Mouse (Mus musculus): Measurements from ENCODE around the gene Serpinb9b. TPM values are rescaled to one million over a fixed set of nuclear protein-coding genes. Genes with fewer than 3 reads are reported as not detected.
"Not testable (repeated sequence)": the region's sequence is repeated elsewhere in the genome, so short reads cannot be mapped to it uniquely, and the experiment has no call there.

Gene Serpinb9b
- 0.27 TPM in 1 of 2 replicates, not detected in the other for total RNA-seq (2015)
- not detected in 2 replicates for total RNA-seq (2017)

DNA sequence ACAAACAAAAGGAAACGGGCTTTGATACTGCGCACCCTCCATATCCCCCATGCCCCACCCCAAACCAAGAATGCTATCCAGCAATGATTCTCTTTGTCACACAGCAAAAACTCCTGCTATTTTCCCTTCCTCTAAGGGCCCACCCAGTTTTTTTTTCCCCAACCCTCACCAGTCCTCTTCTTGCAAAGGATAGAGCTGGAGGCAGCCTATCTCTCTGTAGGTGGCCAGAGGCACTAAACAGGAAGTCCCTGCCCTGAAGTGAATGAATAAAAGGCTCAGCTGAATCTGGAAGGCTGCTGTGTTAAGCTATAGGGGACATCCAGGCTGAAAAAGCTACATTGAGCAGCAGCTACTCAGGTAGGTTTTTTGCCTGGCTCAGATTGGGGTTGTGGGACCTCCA, at the start of gene Serpinb9b:
Gene Serpinb9b, plus strand, starts transcription at position 173 of the 400 bp plus-strand sequence.
- no peak for ATAC-seq (ENCODE audit: poor library complexity, severe bottlenecking)

DNA sequence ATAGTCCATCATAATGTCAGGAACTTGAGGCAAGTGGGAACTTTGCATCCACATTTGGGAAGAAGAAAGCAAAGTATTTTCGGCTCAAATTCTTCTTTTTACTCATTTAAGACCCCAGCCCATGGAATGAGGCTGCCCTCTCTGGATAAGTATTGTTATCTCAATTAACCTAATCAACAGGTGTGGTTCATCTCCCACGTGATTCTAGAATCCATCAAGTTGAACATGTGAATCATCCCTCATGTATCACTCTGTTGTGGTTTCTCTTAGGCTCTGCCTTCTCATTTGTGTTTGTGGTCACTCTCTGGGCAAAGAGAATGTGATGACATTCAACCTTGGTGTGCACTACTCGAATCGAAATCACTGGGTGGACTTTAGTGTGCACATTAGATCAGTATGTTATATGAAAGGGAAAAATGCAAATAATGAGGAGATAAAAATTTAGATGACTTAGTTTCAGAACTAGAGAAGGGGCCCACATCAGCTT, 44.6 kb upstream of the Serpinb9b start:
- ATAC-seq (ENCODE audit: poor library complexity, severe bottlenecking): no peak

DNA sequence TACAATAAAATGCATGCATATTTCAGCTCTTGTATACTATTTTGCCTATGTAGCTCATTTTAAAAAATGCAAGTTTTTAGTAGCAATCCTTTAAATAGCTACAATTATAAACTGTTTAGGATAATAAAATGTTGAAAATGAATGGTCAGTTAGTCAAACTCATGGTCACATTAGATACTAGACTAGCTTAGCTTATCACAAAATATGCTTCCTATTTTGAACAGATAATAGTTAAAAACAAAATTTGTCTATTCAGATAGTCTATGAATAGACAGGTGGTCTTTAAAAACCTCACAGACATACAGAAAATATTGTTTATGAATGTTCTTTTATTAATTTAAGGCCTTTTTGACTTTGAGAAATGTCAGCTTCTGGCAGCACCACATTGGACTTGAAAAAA, 41.0 kb upstream of the Serpinb9b start:
- no peak for ATAC-seq (ENCODE audit: poor library complexity, severe bottlenecking)

DNA sequence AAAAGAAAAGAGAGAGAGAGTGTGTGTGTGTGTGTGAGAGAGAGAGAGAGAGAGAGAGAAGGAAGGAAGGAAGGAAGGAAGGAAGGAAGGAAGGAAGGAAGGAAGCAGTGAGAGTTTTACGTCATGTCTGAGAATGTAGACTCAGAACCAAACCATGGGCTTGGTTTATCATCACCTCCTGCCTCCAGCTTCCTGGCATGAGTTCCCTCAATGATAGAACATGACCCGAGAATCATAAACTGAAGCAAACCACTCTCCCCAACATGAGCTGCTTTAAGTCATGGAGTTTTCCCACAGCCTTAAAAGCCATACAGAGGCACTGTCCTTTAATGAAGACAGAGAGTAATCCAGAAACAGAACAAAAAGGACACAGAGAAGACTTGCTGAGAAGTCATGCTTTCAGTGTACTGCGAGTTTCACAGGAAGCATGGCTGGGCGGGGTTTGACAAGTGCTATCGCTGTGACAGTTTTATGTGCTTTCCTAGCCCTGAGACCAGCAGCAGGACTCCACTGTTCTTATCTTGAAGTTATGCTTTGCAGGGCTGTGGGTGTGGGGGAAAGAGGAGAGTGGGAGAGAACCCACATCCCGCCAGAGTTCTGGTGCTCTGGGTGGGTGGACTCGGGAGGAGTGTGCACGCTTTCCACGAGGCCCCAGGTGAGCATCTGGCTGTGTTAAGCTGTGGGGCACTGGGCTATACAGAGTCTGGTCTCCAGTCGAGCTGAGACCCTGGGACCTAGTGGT, 33.9 kb upstream of the Serpinb9b start:
- peak; percentile 82 for ATAC-seq (ENCODE audit: poor library complexity, severe bottlenecking)

DNA sequence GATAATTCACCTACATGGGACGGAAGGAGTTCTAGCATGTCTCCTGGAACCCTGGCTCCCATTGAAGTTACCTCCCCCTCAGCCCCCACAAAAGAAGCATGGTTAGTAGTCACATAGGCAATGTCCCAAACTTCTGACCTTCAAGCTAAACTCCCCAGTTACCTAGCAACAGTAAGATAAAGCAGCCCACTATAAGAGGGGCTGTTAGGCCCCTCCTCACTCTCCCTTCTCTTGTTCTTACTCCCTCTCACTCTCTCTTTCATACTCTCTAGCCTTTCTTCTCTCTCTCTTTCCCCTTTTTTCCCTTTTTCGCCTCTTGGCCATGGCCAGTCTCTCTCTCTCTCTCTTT, 33.3 kb upstream of the Serpinb9b start:
- ATAC-seq (ENCODE audit: poor library complexity, severe bottlenecking): no peak

DNA sequence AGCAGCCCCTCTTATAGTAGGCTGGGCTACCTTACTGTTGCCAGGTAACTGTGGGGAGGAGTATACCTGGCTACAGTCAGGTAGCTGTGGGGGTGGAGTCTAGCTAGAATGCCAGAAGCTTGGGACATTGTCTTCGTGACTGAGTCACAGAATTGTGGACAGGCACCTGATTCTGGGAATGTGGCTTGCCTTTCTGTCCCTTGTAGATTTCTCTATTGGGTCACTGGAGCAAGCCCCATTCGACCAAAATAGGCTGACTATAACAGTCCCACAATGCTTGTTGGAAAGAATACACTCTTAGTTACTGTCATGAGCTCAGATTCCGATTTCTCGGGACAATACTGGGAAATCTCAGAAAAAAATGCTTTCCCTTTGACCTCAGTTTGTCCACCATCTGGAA, 32.2 kb upstream of the Serpinb9b start:
- ATAC-seq (ENCODE audit: poor library complexity, severe bottlenecking): no peak

DNA sequence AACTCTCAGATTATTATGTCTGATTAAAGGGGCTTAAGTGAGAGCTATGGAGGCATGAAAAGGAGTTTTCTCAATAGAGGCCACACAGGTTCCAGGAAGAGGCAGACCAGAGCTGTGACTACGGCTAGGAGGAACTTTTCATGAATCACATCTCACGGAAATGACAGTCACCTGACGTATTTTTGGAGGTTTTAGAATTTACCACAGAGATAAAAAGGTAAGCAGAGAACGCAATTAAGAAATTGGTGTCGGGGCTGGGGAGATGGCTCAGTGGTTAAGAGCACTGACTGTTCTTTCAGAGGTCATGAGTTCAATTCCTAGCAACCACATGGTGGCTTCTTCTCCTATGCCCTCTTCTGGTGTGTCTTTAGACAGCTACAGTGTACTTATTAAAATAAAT, 25.9 kb upstream of the Serpinb9b start:
- ATAC-seq (ENCODE audit: poor library complexity, severe bottlenecking): peak; percentile 6; the same call in 1 of the 2 replicates

DNA sequence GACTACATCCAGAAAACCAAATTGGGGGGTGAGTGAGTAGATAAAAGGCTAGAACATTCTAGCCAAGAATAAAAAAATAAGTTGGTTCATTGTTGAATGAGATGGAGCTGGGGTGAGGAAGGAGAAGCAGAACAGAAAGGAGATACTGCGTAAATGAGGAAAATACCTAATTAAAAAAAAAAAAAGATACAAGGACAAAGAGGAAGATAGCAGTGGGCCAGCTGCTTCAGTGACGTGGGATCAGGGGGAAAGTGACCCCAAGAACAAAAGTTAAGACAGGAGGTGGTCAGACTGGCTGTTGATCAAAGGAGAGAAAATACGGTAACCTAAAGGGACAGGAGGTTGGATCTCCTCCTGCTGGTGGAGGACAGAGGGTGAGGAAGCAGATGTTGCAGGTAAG, 24.3 kb upstream of the Serpinb9b start, which contains the start of gene Serpinb9:
Gene Serpinb9, plus strand, starts transcription at position 301 of the 400 bp plus-strand sequence.
- no peak for ATAC-seq (ENCODE audit: poor library complexity, severe bottlenecking)

DNA sequence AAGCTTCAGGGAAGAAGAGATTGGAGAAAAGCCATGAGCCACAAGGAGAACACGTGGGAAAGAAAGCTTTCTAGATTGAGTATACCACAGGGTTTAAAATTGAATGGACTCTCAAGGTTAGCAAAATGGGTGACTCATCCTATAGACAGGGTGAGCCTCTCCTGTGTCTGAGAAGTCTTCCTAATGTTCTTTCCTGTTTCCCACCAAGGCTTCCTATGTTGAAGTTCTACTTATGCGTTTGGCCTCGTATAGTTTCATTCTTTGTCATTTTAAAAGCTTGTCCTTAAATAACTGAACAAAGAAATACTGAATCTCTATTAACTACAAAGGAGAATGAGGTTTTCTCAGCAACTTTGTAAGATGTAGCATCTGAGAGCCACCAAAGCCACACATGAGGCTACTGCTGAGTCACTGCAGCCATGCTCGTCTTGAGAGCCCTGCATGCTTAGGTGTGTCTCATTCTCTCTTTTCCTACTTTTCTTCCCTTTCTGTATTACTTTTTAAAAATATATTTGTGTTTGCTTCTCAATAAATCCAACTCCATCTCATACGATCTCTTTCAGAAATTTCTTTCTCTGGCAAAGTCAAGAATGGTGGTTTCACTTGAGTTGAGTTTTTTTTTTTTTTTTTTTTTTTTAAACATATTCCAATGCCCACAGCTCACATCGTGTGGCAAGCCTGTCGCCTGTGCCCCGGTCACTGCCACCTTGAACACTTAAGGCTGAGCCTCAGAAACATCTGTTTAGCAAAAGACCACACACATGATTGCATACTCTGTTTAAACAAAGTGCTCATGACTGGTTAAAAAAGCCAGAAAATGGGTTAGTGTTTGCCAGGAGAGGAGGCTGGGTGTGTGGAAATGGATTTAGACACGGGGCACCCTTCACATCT, 23.4 kb upstream of the Serpinb9b start:
- ATAC-seq (ENCODE audit: poor library complexity, severe bottlenecking): peak; percentile 16

DNA sequence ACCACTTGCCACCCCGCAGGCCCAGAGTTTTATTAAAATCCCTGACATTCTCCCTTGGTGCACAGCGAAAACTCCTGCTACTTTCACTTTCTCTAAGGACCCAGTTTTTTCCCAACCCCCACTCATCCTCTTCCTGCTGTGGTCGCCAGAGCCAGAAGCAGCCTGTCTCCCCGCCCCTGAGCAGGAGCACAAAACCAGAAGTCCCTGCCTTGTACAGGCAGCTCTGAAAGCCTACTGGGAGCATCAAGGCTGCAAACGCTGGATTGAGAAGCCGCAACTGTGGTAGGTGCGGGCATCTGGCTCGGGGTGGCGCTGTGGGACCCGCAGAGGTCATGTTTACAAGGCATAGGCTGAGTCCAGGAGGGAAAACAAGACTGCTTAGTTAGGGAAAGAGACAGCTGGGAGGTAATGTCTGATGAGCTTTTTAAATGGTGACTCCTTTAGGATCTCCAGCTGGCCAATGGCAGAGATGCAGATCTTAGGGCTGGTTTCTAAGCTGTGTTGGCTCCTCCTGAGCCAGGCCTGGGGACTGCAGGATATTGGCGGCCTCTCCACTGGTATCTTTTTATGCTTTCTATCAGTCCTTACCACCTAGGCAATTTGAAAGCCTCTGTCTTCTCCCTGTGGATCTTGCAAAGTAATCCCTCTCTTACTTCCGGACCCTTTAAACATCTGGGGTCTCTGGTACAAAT, 22.7 kb upstream of the Serpinb9b start:
- peak; percentile 88 for ATAC-seq (ENCODE audit: poor library complexity, severe bottlenecking)

DNA sequence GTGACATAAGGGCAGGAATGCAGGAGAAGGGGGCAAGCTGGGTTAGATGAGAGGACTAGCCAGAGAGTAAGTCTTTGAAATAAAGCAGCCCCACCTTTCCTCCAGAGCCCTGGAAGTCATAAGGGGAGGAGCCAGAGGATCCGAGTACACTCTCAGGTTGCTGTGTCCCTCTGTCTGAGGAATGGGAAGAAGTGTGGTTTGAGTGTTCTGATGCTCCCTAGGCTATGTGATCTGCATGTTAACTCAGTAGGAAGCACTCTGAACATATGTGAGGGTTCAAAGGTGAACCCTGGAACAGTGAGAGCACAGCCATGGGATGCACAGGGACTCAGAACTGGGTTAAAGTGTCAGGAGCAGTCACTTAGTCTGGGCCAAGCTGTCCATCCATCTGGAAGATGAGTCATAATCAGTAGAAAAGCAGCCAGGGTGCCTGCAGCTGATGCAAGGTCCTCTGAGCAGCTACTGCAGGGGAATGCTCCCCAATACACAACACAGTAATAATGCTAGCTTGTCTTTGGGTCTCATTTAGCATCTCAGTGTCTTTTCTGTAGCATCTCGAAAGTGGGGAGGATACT, 21.6 kb upstream of the Serpinb9b start:
- ATAC-seq (ENCODE audit: poor library complexity, severe bottlenecking): no peak

DNA sequence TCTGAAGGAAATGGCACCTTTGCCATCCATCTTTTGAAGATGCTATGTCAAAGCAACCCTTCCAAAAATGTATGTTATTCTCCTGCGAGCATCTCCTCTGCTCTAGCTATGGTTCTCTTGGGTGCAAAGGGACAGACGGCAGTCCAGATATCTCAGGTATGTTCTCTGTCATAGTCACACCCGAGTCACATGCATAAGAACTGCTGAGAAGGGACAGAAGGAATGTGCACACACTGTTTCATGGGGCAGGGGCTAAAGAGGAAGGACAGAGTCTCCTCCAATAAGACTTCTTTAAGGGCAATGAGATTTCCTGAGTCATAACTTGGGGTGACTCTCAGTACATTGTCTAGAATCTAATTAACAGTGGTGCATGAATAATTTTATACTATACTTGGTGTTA, 20.7 kb upstream of the Serpinb9b start:
- no peak for ATAC-seq (ENCODE audit: poor library complexity, severe bottlenecking)

DNA sequence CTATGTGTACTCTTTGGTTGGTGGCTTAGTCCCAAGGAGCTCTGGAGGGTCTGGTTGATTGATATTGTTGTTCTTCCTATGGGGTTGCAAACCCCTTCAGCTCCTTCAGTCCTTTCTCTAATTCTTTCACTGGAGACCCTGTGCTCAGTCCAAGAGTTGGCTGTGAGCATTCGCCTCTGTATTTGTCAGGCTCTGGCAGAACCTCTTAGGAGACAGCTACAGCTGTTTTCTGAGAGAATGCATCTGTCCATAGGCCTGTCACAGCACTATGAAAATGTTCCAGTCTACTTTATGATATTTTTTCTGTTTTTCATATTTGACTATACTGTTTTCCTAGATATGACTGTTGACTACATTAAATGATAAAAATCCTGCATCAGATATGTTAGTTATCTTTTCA, 14.8 kb upstream of the Serpinb9b start:
- ATAC-seq (ENCODE audit: poor library complexity, severe bottlenecking): no peak

DNA sequence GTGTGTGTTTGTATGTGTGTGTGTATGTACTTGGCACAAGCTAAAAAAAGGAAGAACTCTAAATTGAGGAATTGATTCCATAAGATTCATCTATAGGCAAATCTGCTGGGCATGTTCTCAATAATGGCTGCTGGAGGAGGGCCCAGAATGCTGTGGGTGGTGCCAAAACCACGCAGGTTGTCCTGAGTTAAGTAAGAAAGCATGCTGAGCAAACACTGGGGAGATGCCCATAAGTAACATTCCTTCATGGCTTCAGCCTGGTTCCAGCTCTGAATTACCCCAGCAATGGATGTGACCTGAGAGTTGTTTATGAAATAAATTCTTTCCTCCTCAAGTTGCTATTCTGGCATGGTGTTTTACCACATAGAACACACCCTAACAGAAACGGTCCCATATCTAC, 13.9 kb upstream of the Serpinb9b start:
- no peak for ATAC-seq (ENCODE audit: poor library complexity, severe bottlenecking)

DNA sequence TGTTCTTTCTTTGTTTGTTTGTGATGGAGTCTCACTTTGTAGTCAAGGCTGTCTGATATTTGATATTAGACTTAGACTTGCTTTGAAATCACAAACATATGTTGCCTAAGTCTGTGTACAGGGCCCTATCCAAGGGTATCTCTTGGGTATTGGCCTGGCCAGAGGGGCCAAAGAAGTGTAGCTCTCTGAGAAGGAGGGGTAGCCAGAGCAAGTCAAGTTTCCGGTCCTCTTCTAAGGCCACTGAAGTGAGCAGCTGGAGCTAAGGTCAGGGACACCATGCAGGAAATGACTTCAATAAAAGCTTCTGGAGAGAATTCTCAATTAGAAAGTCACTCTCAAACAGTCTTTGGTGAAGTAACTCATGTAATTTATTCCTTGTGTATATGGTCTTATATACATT, 4.8 kb upstream of the Serpinb9b start:
- ATAC-seq (ENCODE audit: poor library complexity, severe bottlenecking): no peak

DNA sequence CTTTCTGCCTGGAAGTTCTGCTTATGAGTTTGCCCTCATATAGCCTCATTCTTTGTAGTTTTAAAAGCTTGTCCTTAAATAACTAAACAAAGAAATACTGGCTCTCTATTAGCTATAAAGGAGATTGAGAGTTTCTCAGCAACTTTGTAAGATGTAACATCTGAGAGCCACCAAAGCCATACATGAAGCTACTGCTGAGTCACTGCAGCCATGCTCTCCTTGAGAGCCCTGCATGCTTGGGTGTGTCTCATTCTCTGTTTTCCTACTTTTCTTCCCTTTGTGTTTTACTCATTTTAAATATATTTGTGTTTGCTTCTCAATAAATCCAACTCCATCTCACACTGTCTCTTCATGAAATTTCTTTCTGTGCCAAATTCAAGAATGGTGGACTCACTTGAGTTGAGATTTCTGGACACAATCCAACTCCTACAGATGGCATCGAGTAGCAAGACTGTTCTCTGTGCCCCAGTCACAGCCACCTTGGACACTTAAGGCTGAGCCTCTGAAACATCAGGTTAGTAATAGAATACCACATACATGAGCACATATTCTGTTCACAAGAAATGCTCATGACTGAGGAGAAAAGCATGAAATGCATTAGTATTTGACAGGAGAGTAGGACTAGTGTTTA, 674 bp upstream of the Serpinb9b start:
- ATAC-seq (ENCODE audit: poor library complexity, severe bottlenecking): no peak

DNA sequence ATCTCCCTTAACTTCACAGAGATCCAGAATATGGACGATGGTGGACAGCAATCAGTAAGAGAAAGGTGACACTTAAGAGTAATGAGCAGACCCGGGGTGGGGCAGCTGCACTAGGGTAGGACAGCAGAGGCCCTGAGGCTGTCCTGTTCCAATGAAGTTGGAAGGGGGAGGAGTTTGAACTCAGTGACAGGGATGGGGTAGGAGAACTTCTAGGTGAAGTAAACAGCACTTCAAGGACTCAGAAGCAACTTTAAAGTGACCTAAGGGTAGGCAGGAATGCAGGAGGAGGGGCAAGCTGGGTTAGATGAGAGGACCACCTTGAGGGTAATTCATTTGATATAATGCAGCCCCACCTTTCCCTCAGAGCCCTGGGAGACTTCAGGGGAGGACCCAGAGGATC, 930 bp downstream of the Serpinb9b start:
- no peak for ATAC-seq (ENCODE audit: poor library complexity, severe bottlenecking)

DNA sequence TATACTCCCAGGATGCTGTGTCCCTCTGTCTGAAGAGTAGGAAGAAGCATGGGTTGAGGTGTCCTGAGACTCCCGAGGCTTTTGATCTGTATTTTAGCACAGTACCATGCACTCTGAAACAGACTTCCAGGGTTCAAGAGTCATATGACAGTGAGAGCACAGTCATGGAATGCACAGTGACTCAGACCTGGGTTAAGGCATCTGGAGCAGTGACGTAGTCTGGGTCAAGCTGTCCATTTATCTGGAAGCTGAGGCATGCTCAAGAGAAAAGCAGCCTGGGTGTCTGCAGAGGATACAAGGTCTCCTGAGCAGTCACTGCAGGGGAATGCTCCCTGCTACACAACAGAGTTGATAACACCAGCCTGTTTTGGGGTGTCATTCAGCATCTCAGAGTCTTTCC, 1.3 kb downstream of the Serpinb9b start:
- ATAC-seq (ENCODE audit: poor library complexity, severe bottlenecking): no peak

DNA sequence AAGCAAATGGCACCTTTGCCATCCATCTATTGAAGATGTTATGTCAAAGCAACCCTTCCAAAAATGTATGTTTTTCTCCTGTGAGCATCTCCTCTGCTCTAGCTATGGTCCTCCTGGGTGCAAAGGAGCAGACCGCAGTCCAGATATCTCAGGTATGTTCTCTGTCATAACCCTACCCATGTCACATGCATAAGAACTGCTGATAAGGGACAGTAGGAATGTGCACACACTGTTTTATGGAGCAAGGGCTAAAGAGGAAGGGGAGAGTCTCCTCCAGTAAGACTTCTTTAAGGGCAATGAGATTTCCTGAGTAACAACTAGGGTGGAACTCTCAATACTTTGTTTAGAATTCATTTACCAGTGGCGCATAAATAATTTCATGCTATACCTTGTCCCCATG, 2.3 kb downstream of the Serpinb9b start:
- ATAC-seq (ENCODE audit: poor library complexity, severe bottlenecking): not testable (repeated sequence)

DNA sequence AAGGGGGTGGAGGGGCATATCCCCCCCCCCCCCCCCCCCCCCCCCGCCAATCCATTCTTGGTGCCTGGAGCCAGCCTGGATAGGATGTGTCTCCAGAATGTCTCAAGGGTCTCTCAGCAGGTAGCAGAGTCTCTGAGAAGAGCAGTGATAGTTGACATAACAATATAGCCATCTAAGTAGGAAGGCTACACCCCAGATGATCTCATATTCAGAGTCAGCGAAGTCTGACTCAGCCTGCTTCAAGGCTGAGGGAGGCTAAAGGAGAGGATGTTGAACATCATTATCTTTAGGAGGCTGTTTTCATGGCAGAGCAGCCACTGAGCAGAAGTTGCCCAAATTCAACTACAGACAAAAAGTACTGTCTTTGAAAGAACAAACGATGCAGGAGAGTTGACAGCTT, 3.1 kb downstream of the Serpinb9b start:
- no peak for ATAC-seq (ENCODE audit: poor library complexity, severe bottlenecking)

Measured in megakaryocyte, adult 5-6 weeks (primary cell).